Mouse (Mus musculus) adrenal gland, postnatal 0 days (tissue): ENCODE results near the gene Olfr745. TPM values are rescaled to one million over a fixed set of nuclear protein-coding genes. Genes with fewer than 3 reads are reported as not detected.

Source experiments
- polyA plus RNA-seq: library from polyadenylated mRNA; unstranded; fragments of >200 nt; fragmentation: Nextera tagmentation; extraction: Ambion mirVana; gene quantifications from 2 replicates; pipeline ENCODE4 v1.2.1, GENCODE M21; 2015

Gene Olfr745
- polyA plus RNA-seq, result not detected in 2 replicates

GRCm38 (mm10) chr14:50639088-50639487 lies at the start of gene Olfr745:
Gene Olfr745, plus strand, starts transcription at chr14:50639388.

GRCm38 (mm10) chr14:50614579-50614978 lies 24.6 kb upstream of the Olfr745 start, which contains the start of gene Olfr744:
Gene Olfr744, plus strand, starts transcription at chr14:50614879.

GRCm38 (mm10) chr14:50646783-50647182 lies 7.6 kb downstream of the Olfr745 start, which contains the start of gene Olfr746:
Gene Olfr746, plus strand, starts transcription at chr14:50647083.

GRCm38 (mm10) chr14:50693106-50693505 lies 53.9 kb downstream of the Olfr745 start, which contains the start of gene Olfr747:
Gene Olfr747, minus strand, starts transcription at chr14:50693206.

Other genes starting within 250 kb of the Olfr745 start
- gene Olfr738, start 231.8 kb upstream of the Olfr745 start, polyA plus RNA-seq, result not detected in 2 replicates
- gene Olfr739, start 220.8 kb upstream of the Olfr745 start, polyA plus RNA-seq, result not detected in 2 replicates
- not detected in 2 replicates for gene Olfr740, start 193.8 kb upstream of the Olfr745 start, polyA plus RNA-seq
- not detected in 2 replicates for gene Olfr741, start 166.7 kb upstream of the Olfr745 start, polyA plus RNA-seq
- not detected in 2 replicates for gene Olfr742, start 135.8 kb upstream of the Olfr745 start, polyA plus RNA-seq
- gene Olfr743, start 117.5 kb upstream of the Olfr745 start, polyA plus RNA-seq, result not detected in 2 replicates
- not detected in 2 replicates for gene Olfr744, start 24.5 kb upstream of the Olfr745 start, polyA plus RNA-seq
- not detected in 2 replicates for gene Olfr746, start 7.7 kb downstream of the Olfr745 start, polyA plus RNA-seq
- gene Olfr747, start 53.8 kb downstream of the Olfr745 start, polyA plus RNA-seq, result not detected in 2 replicates
- not detected in 2 replicates for gene Olfr748, start 68.0 kb downstream of the Olfr745 start, polyA plus RNA-seq
- not detected in 2 replicates for gene Olfr749, start 105.7 kb downstream of the Olfr745 start, polyA plus RNA-seq
- gene Ttc5, start 146.1 kb downstream of the Olfr745 start, polyA plus RNA-seq, result 64.9 and 67.5 TPM in 2 replicates
- gene Ccnb1ip1, start 168.3 kb downstream of the Olfr745 start, polyA plus RNA-seq, result 0.08 TPM in 1 of 2 replicates, not detected in the other
- gene Parp2, start 168.5 kb downstream of the Olfr745 start, polyA plus RNA-seq, result 33.6 and 39.5 TPM in 2 replicates
- gene Tep1, start 231.2 kb downstream of the Olfr745 start, polyA plus RNA-seq, result 9.4 and 9.5 TPM in 2 replicates